Mouse (Mus musculus): ENCODE results near the gene Nectin1.

Nectin1 gene

DNA sequence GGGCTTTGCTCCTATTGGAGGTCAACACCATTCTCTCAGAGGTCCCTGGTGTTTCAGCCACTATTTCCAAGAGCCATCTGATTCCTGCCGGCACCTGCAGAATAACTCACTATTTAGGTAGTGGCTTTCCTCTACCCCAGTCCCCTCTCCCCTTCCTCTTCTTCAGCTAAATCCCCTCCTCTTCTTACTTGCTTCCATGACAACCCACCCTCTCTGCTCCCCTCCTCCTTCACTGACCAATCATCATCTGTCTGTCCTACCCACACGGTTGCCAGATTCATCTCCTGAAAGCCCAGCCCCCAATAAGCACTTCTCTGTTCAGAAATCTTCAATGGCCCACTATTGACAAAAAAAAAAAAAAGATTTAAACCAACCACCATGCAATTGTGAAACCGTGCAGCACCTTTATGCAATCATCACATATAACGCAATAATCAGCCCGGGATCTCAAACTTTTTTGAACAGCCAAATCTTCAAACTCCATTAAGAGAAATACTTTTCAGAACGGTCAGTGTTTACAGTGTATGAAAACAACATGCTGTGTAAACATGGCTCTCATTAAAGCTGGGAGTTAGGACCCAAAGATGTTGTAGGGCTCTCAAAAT lies 5.2 kb upstream of the Nectin1 start:
- no peak for DNase-seq (ENCODE audit: low read depth in 1 of 2, low spot score in 2 of 2)

DNA sequence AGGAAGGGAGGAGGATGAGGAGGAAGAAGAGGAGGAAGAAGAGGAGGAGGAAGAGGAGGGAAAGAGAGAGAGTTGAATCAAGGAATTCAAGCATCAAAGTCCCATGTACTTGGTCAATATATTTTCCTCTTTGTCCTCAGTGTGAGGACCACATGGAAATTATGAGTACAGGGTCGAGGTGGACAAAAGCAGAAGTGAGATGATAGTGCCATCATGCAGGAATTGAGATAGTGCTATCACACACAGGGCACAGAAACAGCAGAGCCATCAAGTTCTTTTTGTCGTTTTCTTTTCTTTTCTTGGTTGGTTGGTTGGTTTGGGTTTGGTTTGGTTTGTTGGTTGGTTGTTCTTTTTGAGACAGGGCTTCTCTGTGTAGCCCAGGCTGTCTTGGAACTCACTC lies 2.5 kb upstream of the Nectin1 start:
- DNase-seq (ENCODE audit: low read depth in 1 of 2, low spot score in 2 of 2), result no peak

DNA sequence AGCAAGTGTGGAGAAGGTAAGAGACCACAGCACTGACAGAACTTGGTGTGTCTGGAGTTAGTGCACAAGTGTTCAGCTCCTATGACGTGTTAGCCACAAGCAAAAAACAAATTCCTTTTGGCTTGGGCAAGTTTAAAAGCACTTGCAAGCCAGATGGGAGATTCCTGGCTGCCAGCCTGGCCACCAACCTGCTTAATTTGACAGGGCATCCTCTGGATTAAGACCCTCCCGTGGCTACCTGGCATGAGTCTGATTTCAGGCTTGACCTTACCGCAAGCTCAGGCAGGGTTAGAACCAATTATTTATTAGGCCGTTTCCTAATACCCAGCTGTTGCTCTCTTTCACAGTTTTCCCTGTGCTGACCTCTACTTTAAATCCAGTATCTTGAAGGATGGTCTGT lies 1.7 kb upstream of the Nectin1 start:
- DNase-seq (ENCODE audit: low read depth in 1 of 2, low spot score in 2 of 2), result no peak

GRCm38 (mm10) chr9:43742902-43743646 lies 710 bp upstream of the Nectin1 start:
- DNase-seq (ENCODE audit: low read depth in 1 of 2, low spot score in 2 of 2), result peak in 1 of 2 experiments; percentile 16

- DNase-seq (ENCODE audit: low read depth in 1 of 2, low spot score in 2 of 2), result no peak
Observed at GRCm38 (mm10) chr9:43744138-43744981, 576 bp downstream of the Nectin1 start.

DNA sequence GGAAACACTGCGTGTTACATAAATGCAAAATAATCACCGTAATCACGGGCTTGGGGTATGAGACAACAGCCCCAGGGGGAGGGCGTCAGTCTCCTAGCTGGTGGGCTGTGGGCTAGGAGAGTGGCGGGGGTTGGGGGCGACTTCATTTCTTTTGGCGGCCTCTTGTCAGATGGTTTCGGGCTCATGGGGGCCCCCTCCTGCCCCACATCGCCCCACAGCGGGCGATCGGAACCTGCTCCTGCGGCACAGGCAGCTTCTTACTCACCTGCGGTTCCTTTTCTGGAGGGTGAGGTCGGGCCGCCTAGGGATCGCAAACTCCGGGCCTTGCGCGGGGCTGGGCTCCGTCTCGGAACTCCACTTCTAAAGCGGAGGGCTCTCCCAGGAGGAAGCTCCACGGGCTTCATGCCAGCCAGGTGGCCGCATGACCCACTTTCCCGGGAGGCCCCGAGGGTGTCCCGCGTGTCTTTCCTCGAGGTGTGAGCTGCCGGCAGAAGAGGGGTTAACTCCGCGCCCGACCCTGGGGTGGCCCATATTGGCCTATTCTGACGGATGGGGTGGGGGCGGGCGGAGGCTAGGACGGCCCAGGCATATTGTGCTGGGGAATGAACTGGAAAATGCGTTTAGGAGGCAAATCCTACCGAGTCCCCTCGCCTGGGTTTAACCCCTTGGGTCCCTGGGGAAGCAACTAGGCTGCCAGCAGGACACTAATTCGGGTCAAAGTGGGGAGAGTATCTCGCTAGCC lies 1.4 kb downstream of the Nectin1 start:
- no peak for DNase-seq (ENCODE audit: low read depth in 1 of 2, low spot score in 2 of 2)

DNA sequence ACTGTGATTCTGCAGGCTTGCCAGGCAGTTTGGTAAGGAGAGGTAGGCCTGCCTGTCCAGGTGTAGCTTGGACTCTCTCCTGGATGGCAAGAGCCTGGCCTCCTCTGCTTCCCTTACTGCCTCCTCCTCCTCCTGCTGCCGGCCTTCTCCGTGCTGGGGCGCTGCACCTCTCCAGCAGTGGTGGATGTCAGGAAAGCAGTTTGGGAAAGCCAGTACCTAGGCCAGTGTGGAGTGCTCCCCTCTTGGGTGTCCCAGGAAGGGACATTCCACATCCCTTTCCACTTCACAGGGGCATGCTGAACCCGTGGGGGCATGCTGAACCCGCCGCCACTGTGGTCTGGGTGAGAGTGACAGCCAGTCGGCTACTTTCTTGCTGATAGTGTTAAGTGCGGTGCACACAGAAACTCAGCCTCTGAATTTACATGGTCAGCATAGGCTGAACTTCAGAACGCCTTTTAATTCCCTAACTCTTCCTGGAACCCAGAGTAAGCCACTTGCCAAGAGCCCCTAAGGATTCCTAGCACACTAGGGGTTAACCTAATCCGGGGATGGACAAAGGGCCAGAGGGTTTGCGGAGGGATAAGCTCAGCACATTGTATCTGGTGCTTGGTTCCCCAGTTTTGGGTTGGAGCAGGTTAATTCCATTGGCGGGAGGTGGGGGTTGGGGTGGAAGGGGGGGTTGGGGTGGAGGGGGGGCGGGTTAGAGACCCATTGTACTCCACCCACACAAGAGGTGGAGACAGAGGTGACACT lies 2.3 kb downstream of the Nectin1 start:
- DNase-seq (ENCODE audit: low read depth in 1 of 2, low spot score in 2 of 2), result no peak

GRCm38 (mm10) chr9:43747710-43748109 lies 3.9 kb downstream of the Nectin1 start:
- DNase-seq (ENCODE audit: low read depth in 1 of 2, low spot score in 2 of 2), result no peak

DNA sequence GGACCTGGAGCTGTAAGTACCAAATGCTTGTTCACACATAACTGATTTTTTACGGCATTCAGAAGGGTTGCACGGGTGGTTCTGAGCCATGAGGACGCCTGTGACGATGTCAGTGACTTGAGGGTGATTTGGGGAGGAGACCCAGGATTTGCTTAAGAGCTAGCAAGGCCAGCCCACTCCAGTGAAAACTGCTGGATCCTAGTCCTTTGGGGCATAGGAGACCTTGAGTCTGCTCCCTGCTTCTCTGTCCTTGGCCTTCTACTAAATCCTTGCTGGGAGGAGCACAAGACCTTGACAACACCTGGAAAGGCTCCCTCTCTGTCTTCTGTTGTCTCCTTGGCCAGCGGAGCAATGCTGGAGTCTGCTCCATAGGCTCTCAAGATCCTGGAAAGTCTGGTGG lies 4.7 kb downstream of the Nectin1 start:
- DNase-seq (ENCODE audit: low read depth in 1 of 2, low spot score in 2 of 2), result no peak

GRCm38 (mm10) chr9:43750053-43750452 lies 6.3 kb downstream of the Nectin1 start:
- no peak for DNase-seq (ENCODE audit: low read depth in 1 of 2, low spot score in 2 of 2)

DNA sequence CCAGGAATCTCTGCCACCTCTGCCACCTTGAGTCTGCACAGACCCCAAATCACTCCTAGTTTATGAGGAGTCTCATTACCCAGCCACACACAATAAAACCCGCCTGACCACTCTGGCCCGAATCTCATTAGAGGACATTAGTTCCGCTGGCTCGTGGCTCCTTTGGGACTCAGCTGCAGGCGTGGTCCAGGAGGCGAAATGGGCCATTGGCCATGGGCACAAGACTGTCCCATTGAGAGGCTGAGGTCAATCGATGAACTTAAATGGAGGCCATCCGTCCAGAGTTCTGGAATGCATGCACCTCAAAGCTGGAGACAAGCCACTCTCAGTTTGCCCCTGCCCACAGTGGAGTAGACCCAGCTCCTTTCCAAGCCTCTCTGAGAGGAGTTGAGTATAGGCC lies 7.3 kb downstream of the Nectin1 start:
- DNase-seq (ENCODE audit: low read depth in 1 of 2, low spot score in 2 of 2), result no peak

GRCm38 (mm10) chr9:43753481-43753880 lies 9.7 kb downstream of the Nectin1 start:
- DNase-seq (ENCODE audit: low read depth in 1 of 2, low spot score in 2 of 2), result no peak

GRCm38 (mm10) chr9:43754083-43754482 lies 10.3 kb downstream of the Nectin1 start:
- DNase-seq (ENCODE audit: low read depth in 1 of 2, low spot score in 2 of 2), result no peak

DNA sequence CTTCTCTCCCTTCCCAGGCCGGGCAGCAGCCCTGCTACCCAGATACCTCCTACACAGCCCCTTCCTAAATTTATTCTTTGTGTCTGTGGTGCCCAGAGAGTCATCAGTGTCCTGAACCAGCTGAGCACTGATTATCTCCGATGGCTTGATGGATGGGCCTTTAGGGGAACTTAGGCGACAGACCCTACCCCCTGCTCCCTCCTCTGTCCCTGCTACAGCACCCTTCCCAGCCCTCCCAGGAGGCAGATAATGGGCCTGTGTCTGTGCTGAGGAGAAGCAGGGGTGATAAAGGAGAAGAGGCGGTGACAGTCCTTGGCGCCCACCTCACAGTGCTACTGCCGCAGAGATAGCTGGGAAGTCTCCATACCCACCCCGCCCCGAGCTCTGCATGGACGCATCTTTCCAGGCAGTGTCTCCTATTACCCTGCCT lies 11.0 kb downstream of the Nectin1 start:
- no peak for DNase-seq (ENCODE audit: low read depth in 1 of 2, low spot score in 2 of 2)

DNA sequence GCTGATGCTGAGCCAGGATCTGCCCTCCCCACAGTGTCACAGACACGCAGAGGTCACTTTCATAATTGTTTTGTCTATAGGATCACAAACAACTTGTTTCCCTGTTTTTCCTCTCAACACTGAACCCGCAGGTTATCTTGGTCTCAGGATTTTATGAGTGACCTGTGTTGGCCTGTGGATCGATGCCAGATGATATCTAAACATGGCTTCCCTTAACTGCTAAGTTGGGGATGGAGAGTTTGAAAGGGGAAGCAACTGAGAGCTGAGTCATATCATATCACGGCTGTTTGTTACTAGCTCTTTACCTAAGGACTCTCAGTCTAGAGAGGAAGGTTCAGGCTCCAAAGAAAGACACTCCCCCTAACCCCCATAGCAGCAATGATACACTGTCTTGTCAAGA lies 11.7 kb downstream of the Nectin1 start:
- no peak for DNase-seq (ENCODE audit: low read depth in 1 of 2, low spot score in 2 of 2)

DNA sequence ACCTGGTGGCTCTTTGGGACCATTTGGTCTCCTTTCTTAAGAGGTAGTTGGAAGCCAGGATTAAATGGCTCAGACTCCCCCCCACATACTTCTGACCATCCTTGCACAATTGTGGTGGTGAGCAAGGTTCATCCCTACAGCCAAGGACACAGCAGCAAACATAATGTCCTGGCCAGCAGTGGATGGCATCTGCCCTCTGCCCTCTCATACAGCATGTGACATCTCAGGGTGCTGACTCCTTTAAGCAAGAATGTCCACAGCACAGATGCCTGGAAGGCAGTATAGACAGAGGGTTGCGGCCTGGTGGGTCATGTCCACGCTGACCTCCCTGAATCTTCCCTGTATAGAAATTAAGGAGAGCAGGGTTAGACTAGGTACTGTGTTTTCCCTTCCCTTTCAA lies 12.1 kb downstream of the Nectin1 start:
- DNase-seq (ENCODE audit: low read depth in 1 of 2, low spot score in 2 of 2), result no peak

GRCm38 (mm10) chr9:43757225-43757624 lies 13.4 kb downstream of the Nectin1 start:
- DNase-seq (ENCODE audit: low read depth in 1 of 2, low spot score in 2 of 2), result no peak

DNA sequence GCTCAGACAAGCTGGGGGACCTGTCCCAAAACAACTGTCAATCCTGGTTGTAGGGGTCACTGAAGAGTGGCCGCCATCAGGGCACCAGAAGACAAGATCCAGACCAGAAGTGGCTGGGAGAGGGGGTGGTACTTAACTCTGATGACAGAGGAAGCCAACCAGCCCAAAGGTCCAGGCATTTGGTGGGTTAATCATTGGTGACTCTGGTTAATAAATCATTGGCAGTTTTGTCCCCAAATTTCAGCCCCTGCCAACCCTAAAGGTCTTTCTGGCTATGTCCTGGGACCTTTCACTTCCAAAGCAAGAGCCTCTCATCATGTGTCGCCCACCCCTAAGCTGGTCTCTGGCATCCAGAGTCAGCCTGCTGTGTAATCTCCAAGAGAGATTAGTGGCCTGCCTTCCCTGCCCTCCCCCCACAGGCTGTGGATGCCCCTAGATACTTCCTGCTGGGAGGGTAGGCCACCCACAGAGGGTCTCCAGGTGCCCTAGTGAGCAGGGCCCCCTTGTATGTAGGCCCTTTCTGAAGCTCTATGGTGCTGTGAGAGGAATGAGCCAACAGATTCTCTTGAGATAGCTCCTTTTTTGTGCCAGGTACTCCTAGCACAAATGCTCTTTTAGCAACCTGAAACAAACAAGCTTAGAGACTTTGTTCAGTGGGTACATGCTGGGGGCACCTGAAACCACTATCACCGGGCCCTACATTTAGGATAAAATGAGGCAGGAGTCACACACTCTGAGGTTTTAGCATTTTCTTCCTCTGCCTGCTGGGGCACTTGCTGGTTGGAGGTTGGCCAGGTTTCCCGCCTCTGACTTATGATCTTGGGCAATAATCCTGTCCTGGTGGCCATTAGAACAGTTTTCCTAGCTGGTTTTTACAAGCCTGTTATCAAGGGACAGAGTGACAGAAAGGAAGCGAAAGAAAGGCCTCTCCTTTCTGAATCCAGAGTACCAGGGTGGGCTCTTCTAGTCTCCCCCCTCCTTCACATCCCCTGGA lies 14.5 kb downstream of the Nectin1 start:
- no peak for DNase-seq (ENCODE audit: low read depth in 1 of 2, low spot score in 2 of 2)

DNA sequence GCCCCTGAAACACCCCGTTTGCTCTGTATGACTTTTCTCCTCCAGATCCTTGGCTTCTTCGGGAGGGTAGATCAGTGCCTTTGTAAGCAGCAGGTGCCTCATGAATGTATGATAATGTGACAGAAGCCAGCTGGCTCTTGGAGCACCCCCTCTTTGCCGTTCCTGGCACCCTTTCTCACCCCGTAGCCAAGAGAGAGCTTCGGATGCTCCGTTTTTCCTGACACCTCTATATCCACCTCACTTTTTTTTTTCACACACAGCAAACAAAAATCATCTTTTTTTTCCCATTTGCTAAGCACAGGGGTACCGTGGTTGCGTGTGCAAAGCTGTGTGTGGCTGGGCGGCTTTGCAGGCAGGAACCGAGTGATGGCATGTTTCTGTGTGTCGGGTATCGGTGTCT lies 16.3 kb downstream of the Nectin1 start:
- no peak for DNase-seq (ENCODE audit: low read depth in 1 of 2, low spot score in 2 of 2)

Data from monocyte, adult 2 months (primary cell).